Mouse (Mus musculus) limb, embryonic 13.5 days (tissue): ENCODE measurements around the gene Elk3. TPM values are rescaled to one million over a fixed set of nuclear protein-coding genes. Genes with fewer than 3 reads are reported as not detected.
A peak's percentile ranks its signal among the peaks of the same experiment; 100 is the strongest.

Experiments used
- ATAC-seq: fragments of 200-750 bp; cut with Nextera tagmentation; 2 replicates; pipeline ENCODE4 v1.8.0; 2017; ENCODE audit warnings: low read depth, moderate number of reproducible peaks, moderate TSS enrichment; ENCODE audit not compliant: low FRiP score
- H3K27ac ChIP-seq: fragments of 300-500 bp; sonication (generic); 2 replicates; pipeline ENCODE4 v1.5.1; 2015; ENCODE audit warnings: inconsistent platforms, mild to moderate bottlenecking, moderate library complexity
- H3K27me3 ChIP-seq: fragments of 300-500 bp; sonication (generic); 2 replicates; pipeline ENCODE4 v1.6.1; 2015; ENCODE audit warnings: mild to moderate bottlenecking, inconsistent platforms
- H3K36me3 ChIP-seq: fragments of 300-500 bp; sonication (generic); 2 replicates; pipeline ENCODE4 v1.6.1; 2015; ENCODE audit warnings: inconsistent platforms, mild to moderate bottlenecking, moderate library complexity
- H3K4me1 ChIP-seq: fragments of 300-500 bp; sonication (generic); 2 replicates; pipeline ENCODE4 v1.6.1; 2015; ENCODE audit warnings: inconsistent platforms
- H3K4me2 ChIP-seq: fragments of 300-500 bp; sonication (generic); replicated peaks from 2 replicates; pipeline ENCODE4 v1.6.1; 2015; ENCODE audit warnings: inconsistent platforms, mild to moderate bottlenecking, moderate library complexity
- H3K4me3 ChIP-seq: fragments of 300-500 bp; sonication (generic); 2 replicates; pipeline ENCODE4 v1.5.1; 2015; ENCODE audit warnings: moderate library complexity, mild to moderate bottlenecking, inconsistent platforms
- H3K9ac ChIP-seq: fragments of 300-500 bp; sonication (generic); 2 replicates; pipeline ENCODE4 v1.6.1; 2015; ENCODE audit warnings: mild to moderate bottlenecking, inconsistent platforms
- H3K9me3 ChIP-seq: fragments of 300-500 bp; sonication (generic); 2 replicates; pipeline ENCODE4 v1.6.1; 2016; ENCODE audit warnings: inconsistent platforms
- WGBS: fragments of 180-500 bp; shearing (Covaris S2); methylation state at CpG from one replicate; pipeline ENCODE4 v1.1.7; 2015; 5-methylcytosine and 5-hydroxymethylcytosine counted together
- polyA plus RNA-seq: library from polyadenylated mRNA; unstranded; fragments of >200 nt; fragmentation: Nextera tagmentation; extraction: Ambion mirVana; gene quantifications from 2 replicates; pipeline ENCODE4 v1.2.1, GENCODE M21; 2015

The Elk3 gene
- polyA plus RNA-seq, 1 experiment from 2014 or later: 48.6 TPM

DNA sequence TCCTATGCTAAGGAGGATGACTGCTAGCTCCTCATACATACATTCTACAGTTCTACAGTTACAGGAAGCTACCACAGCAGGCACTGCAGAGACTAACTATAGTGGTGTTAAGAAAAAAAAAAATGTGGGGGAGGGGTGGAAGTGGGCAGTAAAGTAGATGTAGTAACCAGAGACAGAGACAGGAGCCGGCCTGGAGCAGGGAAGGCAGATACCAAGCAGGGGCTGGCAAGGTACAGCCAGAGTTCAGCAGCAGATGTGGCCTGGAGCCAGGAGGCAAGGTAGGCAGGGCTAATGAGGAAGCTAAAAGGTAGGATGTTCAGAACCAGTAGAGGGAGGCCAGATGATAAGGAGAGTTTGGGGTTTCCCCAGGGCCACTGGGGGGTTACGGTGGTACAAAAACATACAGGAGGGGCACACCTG lies 36.6 kb downstream of the Elk3 start:
- Histone ChIP-seq H3K4me2 (no peak overlapping the region), H3K4me1 (peaks cover 80% of the 10 kb centered on the region), H3K4me3 (no peak overlapping the region), H3K27ac (no peak overlapping the region; the same call in 1 of the 2 replicates), H3K36me3 (peaks cover 31% of the 10 kb centered on the region), H3K27me3 (no peaks in the 10 kb centered on the region), H3K9me3 (no peaks in the 10 kb centered on the region), H3K9ac (no peak overlapping the region)
- 34% methylated on average over 2 of the region's 2 CpGs for WGBS
- ATAC-seq: no peak

- Histone ChIP-seq H3K27ac (no peak overlapping the region; the same call in 1 of the 2 replicates), H3K9ac (no peak overlapping the region), H3K4me2 (no peak overlapping the region), H3K27me3 (no peaks in the 10 kb centered on the region), H3K4me3 (no peak overlapping the region), H3K36me3 (peaks cover 28% of the 10 kb centered on the region), H3K9me3 (no peaks in the 10 kb centered on the region), H3K4me1 (peaks cover 84% of the 10 kb centered on the region)
- no peak for ATAC-seq
- whole genome bisulfite sequencing: 83% methylated on average over 14 of the region's 14 CpGs
Measured at GRCm38 (mm10) chr10:93272986-93273982, 37.7 kb downstream of the Elk3 start.

GRCm38 (mm10) chr10:93271831-93272230 lies 39.1 kb downstream of the Elk3 start:
- Histone ChIP-seq H3K27ac (peak overlapping the region; percentile 10; the same call in 1 of the 2 replicates), H3K9ac (no peak overlapping the region), H3K4me2 (no peak overlapping the region), H3K36me3 (peaks cover 29% of the 10 kb centered on the region), H3K9me3 (no peaks in the 10 kb centered on the region), H3K4me3 (no peak overlapping the region), H3K4me1 (peaks cover 73% of the 10 kb centered on the region), H3K27me3 (no peaks in the 10 kb centered on the region)
- ATAC-seq: no peak
- 85% methylated on average over 7 of the region's 7 CpGs for WGBS

DNA sequence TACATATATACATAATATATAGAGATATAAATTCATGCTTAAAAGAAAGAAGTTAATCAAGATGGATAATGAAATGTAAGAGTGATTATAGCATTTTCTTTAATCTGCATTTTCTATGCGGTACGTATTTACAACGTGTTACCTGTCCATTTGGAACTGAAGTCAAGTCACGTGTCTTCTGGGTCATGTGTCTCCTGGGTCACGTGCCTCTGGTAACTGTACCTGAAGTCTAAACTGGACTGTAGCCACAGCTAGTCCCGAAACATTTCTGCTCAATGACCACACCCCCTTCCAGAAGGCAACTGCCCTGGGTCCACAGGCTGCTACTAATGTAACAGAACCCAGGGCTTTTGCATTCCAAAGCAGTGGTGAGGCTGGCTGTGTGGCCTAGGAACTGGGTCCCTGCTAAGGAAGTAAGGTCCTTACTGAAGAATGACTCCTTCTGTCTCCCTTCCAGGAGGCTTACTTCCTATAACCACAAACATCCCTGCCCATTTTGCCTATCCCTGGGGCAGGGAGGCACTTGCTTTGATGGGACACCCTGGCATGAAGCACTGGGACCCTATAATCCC lies 40.0 kb downstream of the Elk3 start:
- Histone ChIP-seq H3K9ac (no peak overlapping the region), H3K27ac (0 out of 2 replicates have a peak overlapping the region, but pooled peaks have one; percentile 10), H3K9me3 (no peaks in the 10 kb centered on the region), H3K4me1 (peaks cover 64% of the 10 kb centered on the region), H3K4me3 (no peak overlapping the region), H3K36me3 (peaks cover 37% of the 10 kb centered on the region), H3K4me2 (no peak overlapping the region), H3K27me3 (no peaks in the 10 kb centered on the region)
- ATAC-seq: no peak
- WGBS: 91% methylated on average over 6 of the region's 6 CpGs

DNA sequence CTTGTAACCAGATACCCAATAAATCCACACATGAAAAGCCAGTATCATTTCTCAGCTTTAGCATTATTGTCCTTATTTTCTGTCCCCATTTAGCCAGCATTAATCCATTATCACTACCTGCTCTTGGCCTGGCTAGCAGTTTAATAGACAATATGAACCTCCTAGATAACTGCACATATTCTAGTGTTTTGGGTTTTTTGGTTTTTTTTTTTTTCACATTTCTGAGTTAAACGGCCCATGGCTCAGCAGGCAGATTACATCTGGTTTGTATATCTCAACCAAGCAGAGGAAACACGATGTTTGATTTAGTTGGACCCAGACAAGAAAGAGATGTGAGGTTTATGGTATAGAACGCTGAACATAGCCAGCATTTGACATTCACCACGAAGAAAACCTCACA lies 41.2 kb downstream of the Elk3 start:
- WGBS: 25% methylated on average over 4 of the region's 4 CpGs
- ATAC-seq: no peak
- no peak overlapping the region for H3K4me2 ChIP-seq
- H3K4me1 ChIP-seq: peaks cover 52% of the 10 kb centered on the region
- H3K27me3 ChIP-seq: no peaks in the 10 kb centered on the region
- H3K27ac ChIP-seq: peak overlapping the region; percentile 77
- H3K36me3 ChIP-seq: peaks cover 41% of the 10 kb centered on the region
- H3K9ac ChIP-seq: no peak overlapping the region
- no peak overlapping the region for H3K4me3 ChIP-seq
- H3K9me3 ChIP-seq: no peaks in the 10 kb centered on the region

DNA sequence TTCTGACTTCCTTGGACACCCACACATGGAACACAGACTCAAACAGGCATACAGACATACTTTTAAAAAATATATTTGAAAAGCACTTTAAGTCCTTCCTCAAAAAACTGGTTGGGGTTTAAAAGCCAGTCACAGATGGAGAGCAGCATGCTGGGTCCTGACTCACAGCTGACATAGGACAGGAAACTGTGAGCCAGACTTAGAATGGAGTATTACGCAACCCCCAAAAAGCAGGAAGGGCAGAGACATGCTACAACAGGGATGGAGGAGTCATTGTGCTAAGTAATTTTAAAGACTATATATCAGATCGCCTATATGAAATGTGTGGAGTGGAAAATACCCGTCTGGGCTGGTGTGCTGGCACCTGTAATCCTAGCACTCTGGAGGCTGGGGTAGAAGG lies 42.6 kb downstream of the Elk3 start:
- H3K9me3 ChIP-seq: no peaks in the 10 kb centered on the region
- no peaks in the 10 kb centered on the region for H3K27me3 ChIP-seq
- 88% methylated on average over 3 of the region's 3 CpGs for WGBS
- no peak for ATAC-seq
- no peak overlapping the region for H3K4me3 ChIP-seq
- peaks cover 55% of the 10 kb centered on the region for H3K36me3 ChIP-seq
- H3K4me2 ChIP-seq: no peak overlapping the region
- H3K4me1 ChIP-seq: peaks cover 48% of the 10 kb centered on the region
- H3K27ac ChIP-seq: no peak overlapping the region
- H3K9ac ChIP-seq: no peak overlapping the region

DNA sequence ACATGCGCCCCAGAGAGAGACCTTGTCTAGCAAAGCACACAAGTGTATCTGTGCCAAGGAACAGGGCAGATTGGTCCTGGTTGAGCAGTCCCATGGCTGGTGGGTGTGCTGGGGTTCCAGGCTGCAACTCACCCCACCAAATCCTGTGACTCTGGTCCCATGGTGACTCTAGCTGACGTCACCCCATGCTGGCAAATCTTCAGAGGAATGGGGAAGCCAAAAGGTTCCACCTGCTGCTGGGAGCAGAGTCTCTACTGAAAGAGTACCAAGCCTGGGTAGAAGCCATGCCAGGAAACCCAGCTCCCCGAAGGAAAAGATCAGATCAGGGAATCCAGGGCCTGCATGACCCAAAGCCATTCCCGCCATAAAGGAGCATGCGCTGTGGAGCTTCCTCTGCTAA lies 43.4 kb downstream of the Elk3 start:
- no peaks in the 10 kb centered on the region for H3K27me3 ChIP-seq
- H3K4me3 ChIP-seq: no peak overlapping the region
- peaks cover 47% of the 10 kb centered on the region for H3K4me1 ChIP-seq
- no peak overlapping the region for H3K27ac ChIP-seq
- whole genome bisulfite sequencing: 91% methylated on average over 5 of the region's 5 CpGs
- H3K36me3 ChIP-seq: peaks cover 60% of the 10 kb centered on the region
- no peak for ATAC-seq
- no peaks in the 10 kb centered on the region for H3K9me3 ChIP-seq
- no peak overlapping the region for H3K4me2 ChIP-seq
- H3K9ac ChIP-seq: no peak overlapping the region

GRCm38 (mm10) chr10:93266521-93266920 lies 44.4 kb downstream of the Elk3 start:
- H3K9ac ChIP-seq: no peak overlapping the region
- H3K4me2 ChIP-seq: no peak overlapping the region
- 89% methylated on average over 7 of the region's 7 CpGs for WGBS
- H3K27ac ChIP-seq: no peak overlapping the region
- no peak overlapping the region for H3K4me3 ChIP-seq
- no peaks in the 10 kb centered on the region for H3K9me3 ChIP-seq
- H3K36me3 ChIP-seq: peaks cover 66% of the 10 kb centered on the region
- no peak for ATAC-seq
- H3K4me1 ChIP-seq: peaks cover 49% of the 10 kb centered on the region
- H3K27me3 ChIP-seq: no peaks in the 10 kb centered on the region

- WGBS: 86% methylated on average over 9 of the region's 9 CpGs
- Histone ChIP-seq H3K9me3 (no peaks in the 10 kb centered on the region), H3K27ac (no peak overlapping the region), H3K27me3 (no peaks in the 10 kb centered on the region), H3K4me3 (no peak overlapping the region), H3K4me1 (peaks cover 49% of the 10 kb centered on the region), H3K9ac (no peak overlapping the region), H3K36me3 (peaks cover 69% of the 10 kb centered on the region), H3K4me2 (no peak overlapping the region)
- no peak for ATAC-seq
Measured at GRCm38 (mm10) chr10:93265833-93266232, 45.1 kb downstream of the Elk3 start.

DNA sequence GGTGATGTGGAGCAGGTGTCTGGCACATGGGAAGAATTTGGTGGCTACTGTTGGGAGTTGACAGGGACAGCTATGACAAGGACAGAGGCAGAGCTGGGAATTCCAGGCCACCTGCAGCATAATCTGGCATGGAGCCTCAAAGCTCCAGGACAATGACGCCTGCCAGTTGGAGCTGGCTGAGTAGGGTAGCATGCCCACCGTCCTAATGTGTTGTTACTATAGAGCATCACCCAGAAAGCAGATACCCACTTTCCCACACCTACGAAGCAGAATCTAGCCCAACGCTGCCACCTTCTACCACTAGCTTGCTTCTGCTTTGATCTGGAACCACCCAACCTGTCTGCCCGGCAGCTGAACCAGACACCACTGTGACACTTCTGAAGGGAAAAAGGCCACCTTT lies 46.9 kb downstream of the Elk3 start:
- WGBS: 85% methylated on average over 5 of the region's 5 CpGs
- Histone ChIP-seq H3K4me2 (no peak overlapping the region), H3K9me3 (no peaks in the 10 kb centered on the region), H3K9ac (no peak overlapping the region), H3K4me1 (peaks cover 34% of the 10 kb centered on the region), H3K4me3 (no peak overlapping the region), H3K27me3 (no peaks in the 10 kb centered on the region), H3K36me3 (peaks cover 73% of the 10 kb centered on the region), H3K27ac (no peak overlapping the region)
- no peak for ATAC-seq

DNA sequence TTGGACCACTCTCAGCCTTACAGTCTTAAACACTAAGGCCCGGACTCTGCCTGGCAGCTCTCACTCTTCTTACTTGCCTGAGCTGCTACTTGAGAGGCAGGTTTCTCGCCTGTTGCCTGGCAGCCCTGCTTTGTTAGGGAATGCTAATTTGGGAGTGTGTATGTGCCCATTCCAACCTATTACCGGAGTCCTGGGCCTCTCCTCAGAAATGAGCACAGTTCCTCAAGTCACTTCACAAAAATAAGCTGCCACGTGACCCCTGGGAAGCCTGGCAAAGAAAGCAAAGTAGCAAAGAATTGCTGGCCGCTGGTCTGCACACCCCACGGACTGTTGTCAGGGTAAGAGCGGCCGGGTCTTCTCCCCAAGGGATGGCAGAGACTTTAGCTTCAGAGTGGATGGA lies 47.5 kb downstream of the Elk3 start:
- H3K36me3 ChIP-seq: peaks cover 70% of the 10 kb centered on the region

DNA sequence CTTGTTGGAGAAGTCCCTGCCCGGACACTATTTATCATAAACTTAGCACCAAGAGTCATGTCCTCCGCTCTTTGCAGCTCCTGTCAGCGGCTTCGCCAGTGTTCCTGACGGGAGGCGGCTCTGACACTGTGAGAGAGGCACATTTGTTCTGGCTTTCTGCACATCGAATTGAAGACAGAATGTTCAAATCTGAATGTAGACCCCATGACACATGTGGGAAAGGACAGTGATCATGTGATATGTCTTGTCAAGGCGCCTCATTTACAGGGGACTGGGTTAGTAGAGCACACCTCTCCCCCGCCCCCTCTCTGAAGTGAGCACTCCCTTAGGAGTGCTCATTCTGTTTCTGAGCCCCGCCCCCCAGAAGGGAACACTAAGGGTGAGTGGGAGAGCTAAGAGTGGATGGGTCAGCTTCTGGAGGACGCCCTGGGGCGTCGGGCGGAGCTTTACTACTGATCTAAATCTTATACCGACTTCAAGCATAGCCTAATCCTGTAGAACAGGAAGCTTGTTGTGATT lies 48.9 kb downstream of the Elk3 start:
- Histone ChIP-seq H3K27me3 (no peaks in the 10 kb centered on the region), H3K9me3 (no peaks in the 10 kb centered on the region), H3K4me1 (peaks cover 38% of the 10 kb centered on the region), H3K9ac (no peak overlapping the region), H3K4me3 (no peak overlapping the region), H3K36me3 (peaks cover 64% of the 10 kb centered on the region), H3K4me2 (peak overlapping the region; percentile 35), H3K27ac (peak overlapping the region; percentile 61; the same call in 1 of the 2 replicates)
- 32% methylated on average over 15 of the region's 15 CpGs for whole genome bisulfite sequencing
- peak; percentile 41; the same call in 1 of the 2 replicates for ATAC-seq

More for the DNA sequence above, 47.5 kb downstream of the Elk3 start:
- H3K4me1 ChIP-seq: peaks cover 33% of the 10 kb centered on the region
- no peaks in the 10 kb centered on the region for H3K27me3 ChIP-seq
- 78% methylated on average over 8 of the region's 8 CpGs for whole genome bisulfite sequencing
- H3K9me3 ChIP-seq: no peaks in the 10 kb centered on the region
- H3K4me2 ChIP-seq: no peak overlapping the region
- no peak overlapping the region for H3K4me3 ChIP-seq
- H3K27ac ChIP-seq: no peak overlapping the region
- ATAC-seq: no peak
- no peak overlapping the region for H3K9ac ChIP-seq
